Mouse (Mus musculus) midbrain, postnatal 0 days (tissue): ENCODE measurements around the gene Cntnap5c. TPM values are rescaled to one million over a fixed set of nuclear protein-coding genes. Genes with fewer than 3 reads are reported as not detected.

Experiments used
- ATAC-seq: fragments of 200-750 bp; cut with Nextera tagmentation; 2 replicates; pipeline ENCODE4 v1.8.0; 2017; ENCODE audit warnings: moderate number of reproducible peaks, mild to moderate bottlenecking, moderate TSS enrichment, moderate library complexity; ENCODE audit not compliant: low FRiP score
- DNase-seq: peaks from one replicate; pipeline ENCODE4 v3.0.0-alpha.2; 2015; ENCODE audit warnings: low spot score
- H3K27ac ChIP-seq: fragments of 300-500 bp; sonication (generic); 2 replicates; pipeline ENCODE4 v1.5.1; 2014; ENCODE audit warnings: low read depth, mild to moderate bottlenecking, low read length, mixed read lengths
- H3K27me3 ChIP-seq: fragments of 300-500 bp; sonication (generic); 2 replicates; pipeline ENCODE4 v1.6.1; 2014; ENCODE audit warnings: low read length, control low read depth, mixed read lengths; ENCODE audit not compliant: insufficient read depth
- H3K36me3 ChIP-seq: fragments of 300-500 bp; sonication (generic); 2 replicates; pipeline ENCODE4 v1.6.1; 2014; ENCODE audit warnings: low read length, control low read depth, mixed read lengths; ENCODE audit not compliant: insufficient read depth
- H3K4me1 ChIP-seq: fragments of 300-500 bp; sonication (generic); 2 replicates; pipeline ENCODE4 v1.6.1; 2014; ENCODE audit warnings: mild to moderate bottlenecking, control low read depth, antibody characterized with exemption, low read length, mixed read lengths; ENCODE audit not compliant: insufficient read depth
- H3K4me2 ChIP-seq: fragments of 300-500 bp; sonication (generic); 2 replicates; pipeline ENCODE4 v1.6.1; 2014; ENCODE audit warnings: low read depth, mild to moderate bottlenecking, low read length, mixed read lengths; ENCODE audit not compliant: poor library complexity, severe bottlenecking
- H3K4me3 ChIP-seq: fragments of 300-500 bp; sonication (generic); 2 replicates; pipeline ENCODE4 v1.5.1; 2014; ENCODE audit warnings: low read depth, mild to moderate bottlenecking, low read length, moderate library complexity
- H3K9ac ChIP-seq: fragments of 300-500 bp; sonication (generic); replicated peaks from 2 replicates; pipeline ENCODE4 v1.6.1; 2014; ENCODE audit warnings: mild to moderate bottlenecking, low read length, moderate library complexity, mixed read lengths; ENCODE audit not compliant: poor library complexity, severe bottlenecking
- H3K9me3 ChIP-seq: fragments of 300-500 bp; sonication (generic); 2 replicates; pipeline ENCODE4 v1.6.1; 2016; ENCODE audit warnings: low read length, control low read depth
- CTCF ChIP-seq: IDR thresholded peaks from 2 replicates; pipeline ENCODE4 v1.5.1; 2016; ENCODE audit warnings: antibody characterized with exemption, mild to moderate bottlenecking
- WGBS: fragments of 180-500 bp; shearing (Covaris S2); extraction: QIAGEN DNeasy Blood & Tissue Kit; methylation state at CpG from one replicate; pipeline ENCODE4 v1.1.7; 2014; 5-methylcytosine and 5-hydroxymethylcytosine counted together
- polyA plus RNA-seq: library from polyadenylated mRNA; unstranded; fragments of >200 nt; fragmentation: Nextera tagmentation; extraction: Ambion mirVana; gene quantifications from 2 replicates; pipeline ENCODE4 v1.2.1, GENCODE M21; 2015
- total RNA-seq: library from RNA; depleted of rRNA; stranded (reverse); fragments of >200 nt; gene quantifications from 2 replicates; pipeline ENCODE4 v1.2.3, GENCODE M21; 2014

Gene Cntnap5c
- total and polyA plus RNA-seq, 2 experiments from 2014 or later = 2.3 to 9.6 TPM

DNA sequence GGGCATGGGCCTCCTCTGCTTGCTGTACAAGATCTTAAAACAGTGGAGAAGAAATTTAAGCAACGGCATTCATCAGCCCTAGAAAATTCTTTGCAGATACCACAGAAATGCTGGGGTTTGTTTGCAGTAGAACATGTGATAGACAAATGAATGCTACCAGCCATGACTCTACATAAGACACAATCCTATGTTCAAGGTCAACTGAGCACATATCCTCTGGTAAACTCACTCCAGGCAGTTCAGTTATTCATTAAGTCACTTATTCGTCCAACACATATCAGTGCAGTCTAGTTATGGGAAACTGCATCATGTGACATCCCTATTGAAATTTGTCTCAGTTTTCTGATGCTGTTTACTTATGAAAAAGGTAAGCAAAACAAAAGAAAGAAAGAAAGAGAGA, 229.7 kb downstream of the Cntnap5c start:
- ATAC-seq (no peak), DNase-seq (no peak)
- Histone ChIP-seq H3K9me3 (no peaks in the 10 kb centered on the region), H3K9ac (no peak overlapping the region), H3K4me2 (no peak overlapping the region), H3K27ac (no peak overlapping the region), H3K4me3 (no peak overlapping the region), H3K27me3 (no peaks in the 10 kb centered on the region), H3K4me1 (0 out of 2 replicates have a peak, but pooled peaks cover 3% of the 10 kb centered on the region), H3K36me3 (no peaks in the 10 kb centered on the region)
- no peak for TF ChIP-seq CTCF
- 84% methylated on average over 2 of the region's 2 CpGs for WGBS

DNA sequence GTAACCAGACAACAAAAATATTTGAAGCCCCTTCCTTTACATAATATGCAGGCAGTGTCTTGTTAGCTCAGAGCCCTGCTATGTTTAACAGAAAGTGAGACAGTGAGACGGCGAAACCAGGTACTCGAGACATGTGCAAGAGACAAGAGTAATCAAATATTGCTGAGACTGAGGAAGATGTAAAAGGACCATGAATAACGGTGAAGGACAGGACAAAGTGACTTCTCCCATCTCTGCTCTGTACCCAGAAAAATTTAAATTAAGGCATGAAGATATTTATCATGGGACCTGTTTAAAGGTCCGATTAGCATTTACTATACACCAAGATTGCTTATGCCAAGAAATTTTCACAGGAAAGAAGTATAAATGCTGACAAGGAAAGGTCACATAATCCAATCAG, 233.5 kb downstream of the Cntnap5c start:
- DNase-seq (no peak), ATAC-seq (no peak)
- no peak for TF ChIP-seq CTCF
- H3K36me3 ChIP-seq = no peaks in the 10 kb centered on the region
- no peak overlapping the region for H3K9ac ChIP-seq
- H3K9me3 ChIP-seq = no peaks in the 10 kb centered on the region
- no peak overlapping the region for H3K27ac ChIP-seq
- no peak overlapping the region for H3K4me3 ChIP-seq
- no peaks in the 10 kb centered on the region for H3K27me3 ChIP-seq
- WGBS = 54% methylated on average over 5 of the region's 5 CpGs
- H3K4me2 ChIP-seq = no peak overlapping the region
- H3K4me1 ChIP-seq = 0 out of 2 replicates have a peak, but pooled peaks cover 3% of the 10 kb centered on the region

DNA sequence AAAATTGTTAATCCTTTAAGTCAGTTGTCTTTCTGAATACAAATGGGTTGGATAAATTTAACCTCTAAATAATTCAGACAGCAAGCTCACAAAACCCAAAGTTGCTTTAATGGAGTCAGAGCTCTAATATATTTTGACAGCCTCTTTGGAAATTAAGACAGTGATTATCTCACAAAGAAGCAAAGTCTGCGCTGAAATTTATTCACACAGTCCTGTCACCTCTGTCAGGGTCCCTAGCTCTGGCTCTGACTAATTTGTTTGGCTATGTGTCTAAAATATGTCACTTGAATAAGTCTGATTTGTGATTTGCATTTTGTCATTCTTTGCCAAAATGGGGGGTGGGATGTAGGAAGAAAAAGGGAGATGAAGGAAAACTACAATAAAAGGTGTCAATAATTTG, 234.0 kb downstream of the Cntnap5c start:
- 0 out of 2 replicates have a peak, but pooled peaks cover 3% of the 10 kb centered on the region for H3K4me1 ChIP-seq
- no peaks in the 10 kb centered on the region for H3K36me3 ChIP-seq
- no peaks in the 10 kb centered on the region for H3K27me3 ChIP-seq
- WGBS = 20% methylated on average over 1 of the region's 1 CpGs
- ATAC-seq (no peak), DNase-seq (no peak)
- no peak overlapping the region for H3K27ac ChIP-seq
- no peaks in the 10 kb centered on the region for H3K9me3 ChIP-seq
- no peak overlapping the region for H3K4me2 ChIP-seq
- TF ChIP-seq CTCF = no peak
- no peak overlapping the region for H3K9ac ChIP-seq
- H3K4me3 ChIP-seq = no peak overlapping the region

DNA sequence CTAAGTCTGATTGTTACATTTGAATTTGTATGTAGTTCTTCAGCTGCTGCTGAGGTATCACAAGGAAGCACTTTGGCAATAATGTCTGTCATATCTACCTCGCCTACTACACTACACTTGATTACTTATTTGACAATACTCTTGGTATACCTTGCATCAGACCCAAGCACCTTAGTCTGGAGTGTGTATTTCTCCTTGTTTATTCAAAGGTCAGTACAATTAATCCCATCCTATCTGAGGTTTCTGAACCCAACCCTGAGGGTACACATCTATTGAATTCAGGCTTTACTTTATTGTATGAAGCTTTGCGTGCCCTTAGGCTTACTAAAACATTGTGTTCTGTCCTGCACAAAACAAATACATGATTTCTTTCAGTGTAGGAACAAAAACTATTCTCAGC, 235.1 kb downstream of the Cntnap5c start:
- H3K36me3 ChIP-seq = no peaks in the 10 kb centered on the region
- no peak for DNase-seq
- no peaks in the 10 kb centered on the region for H3K27me3 ChIP-seq
- TF ChIP-seq CTCF = no peak
- no peak for ATAC-seq
- H3K9ac ChIP-seq = no peak overlapping the region
- 86% methylated on average over 2 of the region's 2 CpGs for WGBS
- no peak overlapping the region for H3K27ac ChIP-seq
- no peak overlapping the region for H3K4me3 ChIP-seq
- no peak overlapping the region for H3K4me2 ChIP-seq
- H3K4me1 ChIP-seq = 0 out of 2 replicates have a peak, but pooled peaks cover 3% of the 10 kb centered on the region
- no peaks in the 10 kb centered on the region for H3K9me3 ChIP-seq

DNA sequence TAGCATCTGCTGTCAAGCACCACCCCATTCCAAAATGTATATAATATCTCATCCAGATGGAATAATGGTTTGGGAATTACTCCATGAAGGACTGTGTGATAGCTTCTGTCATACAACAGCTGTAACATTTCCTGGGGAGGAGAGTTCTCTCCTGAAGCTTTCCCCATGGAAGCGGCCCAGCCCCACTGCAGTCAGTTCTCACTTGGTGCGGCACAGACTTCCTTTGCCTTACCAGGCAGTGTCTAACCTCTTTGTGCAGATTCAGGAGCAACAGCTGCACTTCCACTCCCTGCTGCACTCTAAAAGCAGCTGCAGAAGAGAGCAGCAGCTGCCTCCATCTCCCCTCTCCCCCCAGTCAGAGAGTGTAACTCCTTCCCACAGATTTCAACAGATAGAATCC, 271.8 kb downstream of the Cntnap5c start:
- H3K27ac ChIP-seq = no peak overlapping the region
- no peak overlapping the region for H3K9ac ChIP-seq
- no peak overlapping the region for H3K4me2 ChIP-seq
- H3K9me3 ChIP-seq = no peaks in the 10 kb centered on the region
- no peaks in the 10 kb centered on the region for H3K36me3 ChIP-seq
- DNase-seq = no peak
- ATAC-seq = no peak
- H3K4me1 ChIP-seq = no peaks in the 10 kb centered on the region
- TF ChIP-seq CTCF = no peak
- H3K4me3 ChIP-seq = no peak overlapping the region
- H3K27me3 ChIP-seq = no peaks in the 10 kb centered on the region
- 86% methylated on average over 2 of the region's 2 CpGs for WGBS

DNA sequence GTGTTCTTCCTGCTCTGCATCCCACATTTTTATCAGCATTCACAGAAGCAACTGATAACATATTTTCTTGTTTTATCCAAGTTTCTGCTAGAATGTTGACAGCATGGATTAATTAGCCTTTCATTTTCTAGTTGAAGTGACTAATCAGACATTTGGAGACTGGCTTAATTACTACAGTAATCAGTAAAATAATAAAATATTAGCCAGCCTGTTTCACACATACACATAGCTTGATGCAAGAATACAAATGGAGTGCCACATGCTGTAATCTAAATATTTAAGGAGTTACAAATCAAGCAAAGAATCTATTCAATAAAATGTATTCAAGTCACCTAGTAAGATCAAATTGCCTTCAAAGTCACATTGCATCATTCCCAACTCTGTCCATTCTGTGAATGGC, 275.8 kb downstream of the Cntnap5c start:
- TF ChIP-seq CTCF = no peak
- Histone ChIP-seq H3K4me1 (no peaks in the 10 kb centered on the region), H3K9ac (no peak overlapping the region), H3K4me2 (no peak overlapping the region), H3K27me3 (no peaks in the 10 kb centered on the region), H3K4me3 (no peak overlapping the region), H3K27ac (no peak overlapping the region), H3K9me3 (no peaks in the 10 kb centered on the region), H3K36me3 (no peaks in the 10 kb centered on the region)
- DNase-seq (no peak), ATAC-seq (no peak)
